Mouse (Mus musculus): ENCODE measurements around the gene Sox15. TPM values are rescaled to one million over a fixed set of nuclear protein-coding genes. Genes with fewer than 3 reads are reported as not detected.
A peak's percentile ranks its signal among the peaks of the same experiment; 100 is the strongest.
"Not testable (repeated sequence)": the region's sequence is repeated elsewhere in the genome, so short reads cannot be mapped to it uniquely, and the experiment has no call there.

The Sox15 gene
- polyA plus RNA-seq (2015; fragmentation: Nextera tagmentation; extraction: Ambion mirVana) = 0.18 and 0.19 TPM in 2 replicates

DNA sequence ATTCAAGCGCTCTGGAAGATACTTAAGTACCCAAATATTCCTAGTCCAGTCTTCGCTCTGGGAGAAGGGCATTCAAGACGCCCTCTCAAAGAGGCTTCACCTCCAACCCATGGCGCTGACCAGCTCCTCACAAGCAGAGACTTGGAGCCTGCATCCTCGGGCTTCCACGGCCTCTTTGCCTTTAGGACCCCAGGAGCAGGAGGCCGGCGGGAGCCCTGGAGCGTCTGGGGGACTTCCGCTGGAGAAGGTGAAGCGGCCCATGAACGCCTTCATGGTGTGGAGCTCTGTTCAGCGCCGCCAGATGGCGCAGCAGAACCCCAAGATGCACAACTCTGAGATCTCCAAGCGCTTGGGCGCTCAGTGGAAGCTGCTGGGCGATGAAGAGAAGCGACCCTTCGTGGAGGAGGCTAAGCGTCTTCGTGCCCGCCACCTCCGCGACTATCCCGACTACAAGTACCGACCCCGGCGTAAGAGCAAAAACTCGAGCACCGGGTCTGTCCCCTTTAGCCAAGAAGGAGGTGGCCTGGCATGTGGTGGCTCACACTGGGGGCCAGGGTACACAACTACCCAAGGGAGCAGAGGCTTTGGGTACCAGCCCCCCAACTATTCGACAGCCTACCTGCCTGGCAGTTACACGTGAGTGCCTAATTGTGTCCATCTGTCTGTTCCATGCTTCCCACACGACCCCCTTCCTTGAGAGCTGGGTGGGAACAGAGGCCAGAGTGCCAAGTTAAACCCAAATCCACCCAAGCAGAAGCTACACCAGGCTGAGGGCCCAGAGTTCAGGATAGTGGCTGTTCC, at the start of gene Sox15:
Gene Sox15 (plus strand): TSS at position 51 of the 801 bp plus-strand sequence.
- peak within 1 kb of the TSS; percentile 39 for H3K4me2 ChIP-seq
- peaks cover 84% of the 10 kb centered on the region for H3K36me3 ChIP-seq
- H3K27me3 ChIP-seq = no peaks in the 10 kb centered on the region
- H3K9ac ChIP-seq = peak within 1 kb of the TSS; percentile 16; the same call in 1 of the 2 replicates
- peak; percentile 82 for ATAC-seq (replicated peaks; ENCODE audit: low FRiP score)
- peak within 1 kb of the TSS; percentile 76 for H3K27ac ChIP-seq
- WGBS = 16% methylated on average over 34 of the region's 34 CpGs
- H3K4me1 ChIP-seq = peaks cover 34% of the 10 kb centered on the region
- 0 out of 2 replicates have a peak within 1 kb of the TSS, but pooled peaks have one; percentile 13 for H3K4me3 ChIP-seq (replicated peaks)
- H3K9me3 ChIP-seq (replicated peaks) = no peaks in the 10 kb centered on the region

DNA sequence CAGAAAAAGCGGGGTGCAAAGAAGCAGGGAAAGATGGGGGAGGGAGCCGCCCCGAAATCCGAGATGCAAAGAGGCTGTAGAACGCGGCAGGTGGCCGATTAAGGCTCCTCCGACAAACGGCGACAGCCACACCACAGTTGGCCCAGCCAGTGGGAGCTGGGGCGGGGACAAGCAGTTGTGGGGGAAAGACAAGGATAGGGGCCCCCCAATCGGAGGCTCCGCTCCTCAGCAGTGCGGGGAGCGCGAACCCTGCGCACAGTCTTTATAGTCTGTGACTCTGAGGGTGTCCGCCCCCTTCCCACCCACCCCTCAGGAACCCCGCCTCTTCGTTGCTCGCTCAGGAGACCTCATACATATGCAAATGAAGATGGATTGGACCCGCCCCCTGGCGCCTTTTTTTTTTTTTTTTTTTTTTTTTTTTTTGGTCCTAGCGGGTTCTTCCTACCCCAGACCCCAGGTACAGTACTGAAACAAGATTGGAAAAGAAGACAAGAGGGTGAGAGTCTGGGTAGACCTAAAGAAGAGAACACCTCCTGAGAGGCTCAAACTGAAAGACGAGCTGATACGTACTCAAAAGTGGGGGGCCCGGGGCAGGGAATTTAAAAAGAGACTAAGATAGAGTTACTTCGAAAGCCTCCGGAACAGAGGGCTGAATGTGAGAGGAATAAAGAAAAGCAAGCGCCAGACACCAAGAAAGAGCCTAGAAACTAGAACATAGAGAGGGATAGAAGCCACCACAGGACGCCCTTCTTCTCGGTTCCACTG, 49.2 kb upstream of the Sox15 start, which contains the start of gene Atp1b2:
Gene Atp1b2 (minus strand): TSS at position 217 of the 765 bp plus-strand sequence.
- Histone ChIP-seq H3K4me1 (peaks cover 44% of the 10 kb centered on the region), H3K27ac (peak within 1 kb of the TSS; percentile 69), H3K4me3 (replicated peaks) (peak within 1 kb of the TSS; percentile 60), H3K9me3 (replicated peaks) (no peaks in the 10 kb centered on the region), H3K9ac (peak within 1 kb of the TSS; percentile 57), H3K4me2 (peak within 1 kb of the TSS; percentile 98), H3K27me3 (peaks cover 22% of the 10 kb centered on the region), H3K36me3 (no peaks in the 10 kb centered on the region)
- WGBS = 2% methylated on average over 32 of the region's 32 CpGs
- ATAC-seq (replicated peaks; ENCODE audit: low FRiP score) = peak; percentile 87

DNA sequence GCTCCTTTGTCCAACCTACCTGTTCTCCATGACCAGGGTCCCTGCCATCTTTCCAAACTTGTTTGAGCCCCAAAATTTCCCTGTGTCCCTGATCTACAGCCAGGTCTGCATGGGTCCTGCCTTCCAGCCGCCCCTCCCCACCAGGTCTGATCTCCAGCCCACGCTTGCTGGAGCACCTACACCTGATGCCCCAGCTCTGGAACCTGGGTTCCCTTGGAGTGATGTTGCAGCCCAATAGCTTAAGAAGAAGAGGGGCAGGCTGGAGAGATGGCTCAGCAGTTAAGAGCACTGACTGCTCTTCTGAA, 48.7 kb upstream of the Sox15 start:
- H3K27ac ChIP-seq = 0 out of 2 replicates have a peak overlapping the region, but pooled peaks have one; percentile 18
- H3K9ac ChIP-seq = peak overlapping the region; percentile 17; the same call in 1 of the 2 replicates
- H3K4me1 ChIP-seq = peaks cover 39% of the 10 kb centered on the region
- no peaks in the 10 kb centered on the region for H3K36me3 ChIP-seq
- ATAC-seq (replicated peaks; ENCODE audit: low FRiP score) = no peak
- peaks cover 22% of the 10 kb centered on the region for H3K27me3 ChIP-seq
- WGBS = 73% methylated on average over 2 of the region's 2 CpGs
- H3K4me3 ChIP-seq (replicated peaks) = peak overlapping the region; percentile 60
- H3K9me3 ChIP-seq (replicated peaks) = no peaks in the 10 kb centered on the region
- H3K4me2 ChIP-seq = peak overlapping the region; percentile 98

DNA sequence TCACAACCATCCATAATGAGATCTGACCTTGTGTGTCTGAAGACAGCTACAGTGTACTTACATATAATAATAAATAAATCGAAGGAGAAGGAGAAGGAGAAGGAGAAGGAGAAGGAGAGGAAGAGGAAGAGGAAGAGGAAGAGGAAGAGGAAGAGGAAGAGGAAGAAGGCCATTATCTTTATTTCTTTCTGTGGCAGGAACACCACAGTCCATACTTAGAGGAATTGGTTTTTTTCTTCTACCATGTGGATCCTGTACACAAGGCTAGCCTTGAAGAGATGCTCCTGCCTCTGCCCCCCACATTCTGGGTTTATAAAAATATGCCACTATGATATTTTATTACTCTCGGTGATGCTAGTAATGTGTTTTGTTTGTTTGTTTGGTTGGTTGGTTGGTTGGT, 48.3 kb upstream of the Sox15 start:
- H3K9ac ChIP-seq = no peak overlapping the region
- ATAC-seq (replicated peaks; ENCODE audit: low FRiP score) = no peak
- H3K36me3 ChIP-seq = no peaks in the 10 kb centered on the region
- H3K4me2 ChIP-seq = no peak overlapping the region
- peaks cover 36% of the 10 kb centered on the region for H3K4me1 ChIP-seq
- WGBS = 82% methylated on average over 2 of the region's 2 CpGs
- H3K27ac ChIP-seq = no peak overlapping the region
- peaks cover 22% of the 10 kb centered on the region for H3K27me3 ChIP-seq
- no peak overlapping the region for H3K4me3 ChIP-seq (replicated peaks)
- no peaks in the 10 kb centered on the region for H3K9me3 ChIP-seq (replicated peaks)

DNA sequence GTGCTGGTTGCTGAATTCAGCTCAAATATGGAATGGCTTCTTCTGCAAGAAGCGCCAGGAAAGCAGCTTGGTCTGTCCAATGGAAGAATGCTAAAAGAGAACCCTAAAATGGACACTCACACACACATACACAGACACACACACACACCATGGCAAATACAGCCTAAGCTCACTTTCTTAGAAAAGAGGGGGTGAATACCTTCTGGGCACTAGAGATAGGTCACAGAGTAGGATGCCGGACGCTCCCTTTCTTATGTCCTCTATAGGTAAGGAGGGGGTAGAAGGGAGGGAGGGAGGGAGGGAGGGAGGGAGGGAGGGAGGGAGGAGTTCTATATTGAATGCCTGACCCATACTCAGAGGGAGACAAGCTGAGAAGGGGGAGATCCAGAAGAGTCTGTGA, 46.6 kb upstream of the Sox15 start:
- no peak overlapping the region for H3K4me3 ChIP-seq (replicated peaks)
- H3K27ac ChIP-seq = no peak overlapping the region
- no peaks in the 10 kb centered on the region for H3K36me3 ChIP-seq
- H3K9me3 ChIP-seq (replicated peaks) = no peaks in the 10 kb centered on the region
- WGBS = 88% methylated on average over 1 of the region's 3 CpGs
- H3K27me3 ChIP-seq = peaks cover 17% of the 10 kb centered on the region
- no peak overlapping the region for H3K4me2 ChIP-seq
- H3K9ac ChIP-seq = no peak overlapping the region
- ATAC-seq (replicated peaks; ENCODE audit: low FRiP score) = no peak
- peaks cover 32% of the 10 kb centered on the region for H3K4me1 ChIP-seq

DNA sequence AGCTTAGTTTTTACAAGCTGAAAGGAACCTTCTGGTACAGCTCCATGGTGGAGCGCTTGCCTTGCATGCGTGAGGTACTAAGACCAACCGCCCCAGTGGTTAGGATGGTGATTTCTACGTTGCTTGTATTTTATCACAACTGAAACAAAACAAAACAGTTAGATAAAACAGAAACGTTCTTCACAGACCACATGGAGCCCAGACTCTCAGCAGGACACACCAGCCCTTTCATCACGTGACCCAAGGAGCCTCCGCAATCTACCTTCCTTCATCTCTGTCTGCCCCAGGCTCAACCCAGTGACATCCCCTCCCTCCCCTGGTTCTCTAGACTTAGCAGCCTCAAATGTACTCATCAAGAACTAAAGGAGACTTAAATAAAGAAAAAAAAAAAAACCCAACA, 45.7 kb upstream of the Sox15 start:
- Histone ChIP-seq H3K9me3 (replicated peaks) (no peaks in the 10 kb centered on the region), H3K27me3 (peaks cover 12% of the 10 kb centered on the region), H3K27ac (no peak overlapping the region), H3K4me3 (replicated peaks) (no peak overlapping the region), H3K9ac (no peak overlapping the region), H3K4me1 (peaks cover 27% of the 10 kb centered on the region), H3K4me2 (no peak overlapping the region), H3K36me3 (no peaks in the 10 kb centered on the region)
- 63% methylated on average over 7 of the region's 7 CpGs for whole genome bisulfite sequencing
- ATAC-seq (replicated peaks; ENCODE audit: low FRiP score) = no peak

DNA sequence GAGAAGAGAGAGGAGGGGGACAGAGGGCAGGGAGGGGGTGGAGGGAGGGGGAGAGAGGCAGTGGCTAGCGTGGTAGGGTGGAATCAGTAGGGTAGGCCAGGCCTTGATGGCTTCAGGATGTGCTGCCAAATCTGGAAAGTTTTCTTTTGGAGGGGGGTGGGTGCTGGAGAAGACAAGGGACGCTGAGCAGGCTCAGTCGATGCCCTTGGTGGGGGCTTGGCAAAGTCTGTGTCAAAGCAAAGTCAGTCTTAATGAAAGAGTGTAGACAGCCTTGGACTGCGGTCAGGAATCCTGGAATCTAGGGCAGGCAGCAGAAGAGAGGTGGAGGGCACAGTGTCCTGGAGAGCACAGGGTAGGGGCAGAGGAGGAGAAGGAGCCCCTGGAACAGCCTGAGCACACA, 44.2 kb upstream of the Sox15 start:
- 65% methylated on average over 4 of the region's 4 CpGs for WGBS
- Histone ChIP-seq H3K4me3 (replicated peaks) (no peak overlapping the region), H3K9ac (no peak overlapping the region), H3K27ac (no peak overlapping the region), H3K4me2 (no peak overlapping the region), H3K9me3 (replicated peaks) (no peaks in the 10 kb centered on the region), H3K36me3 (no peaks in the 10 kb centered on the region), H3K27me3 (no peaks in the 10 kb centered on the region), H3K4me1 (peaks cover 13% of the 10 kb centered on the region)
- ATAC-seq (replicated peaks; ENCODE audit: low FRiP score) = no peak

DNA sequence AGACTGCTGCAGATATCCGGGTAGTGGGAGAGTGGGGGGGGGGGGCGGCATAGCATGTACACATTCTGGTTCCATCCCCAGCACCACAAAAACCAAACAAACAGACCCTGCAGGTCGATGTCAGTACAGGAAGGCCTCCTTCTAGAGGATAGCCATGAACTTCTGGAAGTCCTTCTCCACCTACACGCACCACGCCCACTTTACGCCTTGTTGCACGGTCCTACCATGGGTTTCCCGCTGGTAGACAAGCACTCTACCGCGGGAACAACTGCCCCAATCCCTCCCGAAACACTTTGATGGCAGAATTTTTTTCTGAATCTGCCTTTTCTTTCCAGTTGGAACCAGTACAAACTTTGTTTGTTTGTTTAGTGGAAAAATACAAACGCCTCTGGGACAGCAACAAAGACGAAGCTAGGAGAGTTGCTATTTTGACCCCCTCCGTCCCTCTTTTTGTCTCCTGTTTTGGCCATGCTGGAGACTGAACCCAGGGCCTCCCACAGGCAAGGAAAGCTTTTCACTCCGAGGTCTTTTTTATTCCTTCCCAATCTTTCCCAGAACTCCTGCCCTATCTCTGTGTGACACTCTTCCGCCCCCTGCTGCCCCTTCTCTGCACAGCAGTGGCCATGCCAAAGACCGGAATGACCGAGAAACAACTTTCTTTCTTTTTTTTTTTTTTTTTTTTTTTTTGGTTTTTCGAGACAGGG, 41.4 kb upstream of the Sox15 start:
- Histone ChIP-seq H3K4me3 (replicated peaks) (peak overlapping the region; percentile 15), H3K4me1 (peaks cover 8% of the 10 kb centered on the region), H3K36me3 (no peaks in the 10 kb centered on the region), H3K9ac (peak overlapping the region; percentile 21; the same call in 1 of the 2 replicates), H3K27me3 (peaks cover 8% of the 10 kb centered on the region; the same call in 1 of the 2 replicates), H3K9me3 (replicated peaks) (no peaks in the 10 kb centered on the region), H3K4me2 (peak overlapping the region; percentile 52), H3K27ac (peak overlapping the region; percentile 41; the same call in 1 of the 2 replicates)
- ATAC-seq (replicated peaks; ENCODE audit: low FRiP score) = peak; percentile 37; the same call in 1 of the 2 replicates
- 11% methylated on average over 19 of the region's 19 CpGs for WGBS

DNA sequence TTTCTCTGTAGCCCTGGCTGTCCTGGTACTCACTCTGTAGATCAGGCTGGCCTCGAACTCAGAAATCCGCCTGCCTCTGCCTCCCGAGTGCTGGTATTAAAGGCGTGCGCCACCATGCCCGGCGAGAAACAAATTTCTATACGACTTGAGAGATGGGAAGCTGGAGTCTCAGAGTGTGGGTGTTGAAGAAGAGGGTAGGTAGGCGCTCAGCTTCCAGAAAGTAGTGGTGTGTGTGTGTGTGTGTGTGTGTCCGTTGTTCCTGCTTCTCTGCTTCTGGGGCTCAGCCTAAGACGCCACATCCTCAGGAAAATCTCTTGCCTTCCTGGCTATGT, 40.9 kb upstream of the Sox15 start:
- H3K36me3 ChIP-seq; H3K4me1 ChIP-seq; H3K27me3 ChIP-seq; H3K27ac ChIP-seq; H3K9ac ChIP-seq; ATAC-seq (replicated peaks; ENCODE audit: low FRiP score); H3K9me3 ChIP-seq (replicated peaks): not testable (repeated sequence)
- Histone ChIP-seq H3K4me2 (peak overlapping the region; percentile 52), H3K4me3 (replicated peaks) (0 out of 2 replicates have a peak overlapping the region, but pooled peaks have one; percentile 6)
- WGBS = 54% methylated on average over 11 of the region's 11 CpGs

DNA sequence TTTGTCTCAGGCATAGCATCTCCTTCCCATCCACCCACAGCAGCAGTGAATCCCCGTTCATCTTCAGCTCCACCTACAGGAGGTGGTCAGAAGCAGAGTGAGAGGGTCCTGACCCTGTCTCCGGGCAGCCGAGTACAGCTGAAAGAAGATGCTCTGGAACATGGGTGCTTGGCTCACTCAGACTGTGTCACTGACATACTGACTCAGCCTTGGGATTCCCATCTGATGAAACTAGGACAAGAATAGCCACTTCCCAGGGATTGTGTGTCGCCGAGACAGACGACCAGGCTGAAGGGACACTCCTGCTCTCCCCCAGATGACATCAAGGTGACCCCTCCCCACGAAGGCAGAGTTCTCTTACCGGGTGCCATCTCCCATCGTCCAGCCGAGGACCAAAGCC, 38.3 kb upstream of the Sox15 start:
- 39% methylated on average over 10 of the region's 10 CpGs for WGBS
- Histone ChIP-seq H3K27ac (no peak overlapping the region), H3K9ac (no peak overlapping the region), H3K4me2 (no peak overlapping the region), H3K27me3 (peaks cover 8% of the 10 kb centered on the region; the same call in 1 of the 2 replicates), H3K4me3 (replicated peaks) (no peak overlapping the region), H3K9me3 (replicated peaks) (no peaks in the 10 kb centered on the region), H3K36me3 (no peaks in the 10 kb centered on the region), H3K4me1 (peaks cover 8% of the 10 kb centered on the region)
- no peak for ATAC-seq (replicated peaks; ENCODE audit: low FRiP score)

DNA sequence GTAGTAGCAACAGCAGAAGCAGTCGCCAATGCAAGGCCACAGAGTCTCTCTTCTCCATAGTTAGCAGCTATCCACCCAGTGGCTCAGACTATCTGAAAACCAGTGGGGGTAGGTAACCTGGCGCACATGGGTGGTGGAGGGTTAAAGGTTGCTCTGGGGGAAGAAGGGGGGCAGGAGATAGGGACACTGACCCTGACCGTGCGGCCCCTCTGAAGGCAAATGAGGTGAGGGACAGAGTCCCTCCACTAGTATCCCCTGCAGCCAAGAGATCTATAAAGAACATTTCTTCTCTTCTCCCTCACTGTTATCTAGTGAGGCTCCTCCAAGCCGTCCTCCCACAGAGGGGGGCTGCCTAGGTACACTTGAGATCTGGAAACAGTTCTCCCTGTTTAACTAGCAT, 37.3 kb upstream of the Sox15 start, which contains the start of gene Shbg:
Gene Shbg (minus strand): TSS at position 101 of the 400 bp plus-strand sequence.
- Histone ChIP-seq H3K4me2 (no peak within 1 kb of the TSS), H3K4me3 (replicated peaks) (no peak within 1 kb of the TSS), H3K9me3 (replicated peaks) (no peaks in the 10 kb centered on the region), H3K27ac (no peak within 1 kb of the TSS), H3K9ac (no peak within 1 kb of the TSS), H3K27me3 (peaks cover 8% of the 10 kb centered on the region; the same call in 1 of the 2 replicates), H3K36me3 (no peaks in the 10 kb centered on the region), H3K4me1 (peaks cover 14% of the 10 kb centered on the region)
- ATAC-seq (replicated peaks; ENCODE audit: low FRiP score) = no peak
- 60% methylated on average over 5 of the region's 5 CpGs for WGBS

All from kidney, embryonic 15.5 days (tissue).